Mouse (Mus musculus): Measurements from ENCODE around the gene Mvb12b. TPM values are rescaled to one million over a fixed set of nuclear protein-coding genes. Genes with fewer than 3 reads are reported as not detected.

Gene Mvb12b
- polyA plus RNA-seq, 1 experiment from 2014 or later, result 11.9 TPM

GRCm38 (mm10) chr2:33893151-33893550, 5.4 kb upstream of the Mvb12b start:
- no peak for ATAC-seq (ENCODE audit: insufficient read depth, low FRiP score)
- H3K27ac ChIP-seq (ENCODE audit: low read length), result no peak overlapping the region
- no peak overlapping the region for H3K4me2 ChIP-seq (ENCODE audit: low read depth, low read length)
- no peak overlapping the region for H3K4me3 ChIP-seq (replicated peaks; ENCODE audit: low read length)
- 0 out of 2 replicates have a peak, but pooled peaks cover under 1% of the 10 kb centered on the region for H3K4me1 ChIP-seq (ENCODE audit: control insufficient read depth, insufficient read depth, low read length)
- H3K9me3 ChIP-seq (replicated peaks; ENCODE audit: control insufficient read depth, low read length), result no peaks in the 10 kb centered on the region; the same call in 1 of the 2 replicates
- no peak overlapping the region for H3K9ac ChIP-seq (ENCODE audit: low read length)
- H3K27me3 ChIP-seq (ENCODE audit: control insufficient read depth, insufficient read depth, low read length), result no peaks in the 10 kb centered on the region
- 92% methylated on average over 3 of the region's 3 CpGs for WGBS
- no peaks in the 10 kb centered on the region for H3K36me3 ChIP-seq (ENCODE audit: control insufficient read depth, insufficient read depth, low read length)

GRCm38 (mm10) chr2:33892354-33892753, 4.6 kb upstream of the Mvb12b start:
- 66% methylated on average over 7 of the region's 7 CpGs for WGBS

DNA sequence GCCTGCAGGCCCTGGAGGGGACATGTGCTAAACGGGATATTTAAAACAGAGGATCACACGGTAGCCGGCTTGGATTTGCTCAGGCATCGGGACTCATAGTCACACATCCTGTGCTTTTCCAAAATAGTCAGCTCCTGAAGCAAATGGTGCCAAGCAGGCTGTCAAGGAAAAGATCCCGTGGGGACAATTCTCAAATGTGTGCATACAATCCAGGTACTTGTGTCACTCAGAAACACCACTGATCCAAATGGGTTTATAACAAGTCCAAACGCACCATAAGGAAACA, 297 bp upstream of the Mvb12b start:
- H3K4me3 ChIP-seq (replicated peaks; ENCODE audit: low read length), result peak overlapping the region; percentile 75; the same call in 1 of the 2 replicates
- peak overlapping the region; percentile 98 for H3K9ac ChIP-seq (ENCODE audit: low read length)
- H3K36me3 ChIP-seq (ENCODE audit: control insufficient read depth, insufficient read depth, low read length), result no peaks in the 10 kb centered on the region
- H3K9me3 ChIP-seq (replicated peaks; ENCODE audit: control insufficient read depth, low read length), result no peaks in the 10 kb centered on the region; the same call in 1 of the 2 replicates
- 54% methylated on average over 6 of the region's 6 CpGs for WGBS
- peak overlapping the region; percentile 84; the same call in 1 of the 2 replicates for H3K4me2 ChIP-seq (ENCODE audit: low read depth, low read length)
- H3K27ac ChIP-seq (ENCODE audit: low read length), result peak overlapping the region; percentile 86; the same call in 1 of the 2 replicates
- H3K27me3 ChIP-seq (ENCODE audit: control insufficient read depth, insufficient read depth, low read length), result no peaks in the 10 kb centered on the region
- peak; percentile 1; the same call in 1 of the 2 replicates for ATAC-seq (ENCODE audit: insufficient read depth, low FRiP score)
- peaks cover 25% of the 10 kb centered on the region for H3K4me1 ChIP-seq (ENCODE audit: control insufficient read depth, insufficient read depth, low read length)

More at GRCm38 (mm10) chr2:33892354-33892753, 4.6 kb upstream of the Mvb12b start:
- no peaks in the 10 kb centered on the region for H3K27me3 ChIP-seq (ENCODE audit: control insufficient read depth, insufficient read depth, low read length)
- H3K4me1 ChIP-seq (ENCODE audit: control insufficient read depth, insufficient read depth, low read length), result peaks cover 7% of the 10 kb centered on the region; the same call in 1 of the 2 replicates
- H3K36me3 ChIP-seq (ENCODE audit: control insufficient read depth, insufficient read depth, low read length), result no peaks in the 10 kb centered on the region
- no peak for ATAC-seq (ENCODE audit: insufficient read depth, low FRiP score)
- H3K27ac ChIP-seq (ENCODE audit: low read length), result no peak overlapping the region
- H3K4me2 ChIP-seq (ENCODE audit: low read depth, low read length), result no peak overlapping the region
- H3K9ac ChIP-seq (ENCODE audit: low read length), result no peak overlapping the region
- no peak overlapping the region for H3K4me3 ChIP-seq (replicated peaks; ENCODE audit: low read length)
- no peaks in the 10 kb centered on the region; the same call in 1 of the 2 replicates for H3K9me3 ChIP-seq (replicated peaks; ENCODE audit: control insufficient read depth, low read length)

- Histone ChIP-seq H3K27me3 (ENCODE audit: control insufficient read depth, insufficient read depth, low read length) (no peaks in the 10 kb centered on the region), H3K9me3 (replicated peaks; ENCODE audit: control insufficient read depth, low read length) (no peaks in the 10 kb centered on the region; the same call in 1 of the 2 replicates), H3K4me3 (replicated peaks; ENCODE audit: low read length) (peak overlapping the region; percentile 75), H3K36me3 (ENCODE audit: control insufficient read depth, insufficient read depth, low read length) (no peaks in the 10 kb centered on the region), H3K4me1 (ENCODE audit: control insufficient read depth, insufficient read depth, low read length) (peaks cover 25% of the 10 kb centered on the region), H3K27ac (ENCODE audit: low read length) (peak overlapping the region; percentile 86), H3K4me2 (ENCODE audit: low read depth, low read length) (peak overlapping the region; percentile 84), H3K9ac (ENCODE audit: low read length) (peak overlapping the region; percentile 98)
- WGBS, result 1% methylated on average over 50 of the region's 51 CpGs
- peak; percentile 72 for ATAC-seq (ENCODE audit: insufficient read depth, low FRiP score)
Measured at GRCm38 (mm10) chr2:33886386-33887327, 1.1 kb downstream of the Mvb12b start.

DNA sequence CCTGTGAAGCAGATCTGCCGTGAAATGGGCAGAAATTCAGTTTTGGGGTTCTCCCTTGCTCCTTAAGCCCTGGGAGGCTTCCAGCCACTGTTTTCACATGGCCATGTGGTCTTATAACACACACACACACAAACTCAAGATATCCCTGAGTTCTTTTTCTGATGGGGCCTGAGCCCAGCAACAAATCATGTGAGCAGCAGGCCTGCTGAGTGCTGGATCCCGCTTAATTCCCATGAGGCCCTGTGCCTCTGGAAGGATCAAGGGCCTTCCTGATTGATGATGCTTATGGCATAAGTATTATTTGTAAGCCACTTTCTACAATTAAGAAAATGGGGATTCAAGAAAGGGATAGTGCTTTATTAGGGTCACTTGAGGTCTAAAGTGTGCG, 2.5 kb downstream of the Mvb12b start:
- WGBS, result 81% methylated on average over 3 of the region's 3 CpGs
- H3K9ac ChIP-seq (ENCODE audit: low read length), result no peak overlapping the region
- H3K36me3 ChIP-seq (ENCODE audit: control insufficient read depth, insufficient read depth, low read length), result no peaks in the 10 kb centered on the region
- H3K4me2 ChIP-seq (ENCODE audit: low read depth, low read length), result no peak overlapping the region
- H3K4me1 ChIP-seq (ENCODE audit: control insufficient read depth, insufficient read depth, low read length), result peaks cover 25% of the 10 kb centered on the region
- no peaks in the 10 kb centered on the region for H3K9me3 ChIP-seq (replicated peaks; ENCODE audit: control insufficient read depth, low read length)
- peak overlapping the region; percentile 29; the same call in 1 of the 2 replicates for H3K27ac ChIP-seq (ENCODE audit: low read length)
- H3K4me3 ChIP-seq (replicated peaks; ENCODE audit: low read length), result no peak overlapping the region
- no peaks in the 10 kb centered on the region for H3K27me3 ChIP-seq (ENCODE audit: control insufficient read depth, insufficient read depth, low read length)
- no peak for ATAC-seq (ENCODE audit: insufficient read depth, low FRiP score)

- Histone ChIP-seq H3K4me1 (ENCODE audit: control insufficient read depth, insufficient read depth, low read length) (peaks cover 25% of the 10 kb centered on the region), H3K36me3 (ENCODE audit: control insufficient read depth, insufficient read depth, low read length) (no peaks in the 10 kb centered on the region), H3K9me3 (replicated peaks; ENCODE audit: control insufficient read depth, low read length) (no peaks in the 10 kb centered on the region), H3K4me3 (replicated peaks; ENCODE audit: low read length) (no peak overlapping the region), H3K27me3 (ENCODE audit: control insufficient read depth, insufficient read depth, low read length) (no peaks in the 10 kb centered on the region), H3K27ac (ENCODE audit: low read length) (peak overlapping the region; percentile 29; the same call in 1 of the 2 replicates), H3K9ac (ENCODE audit: low read length) (no peak overlapping the region), H3K4me2 (ENCODE audit: low read depth, low read length) (no peak overlapping the region)
- 82% methylated on average over 7 of the region's 7 CpGs for WGBS
- no peak for ATAC-seq (ENCODE audit: insufficient read depth, low FRiP score)
Measured at GRCm38 (mm10) chr2:33884623-33885263, 3.0 kb downstream of the Mvb12b start.

DNA sequence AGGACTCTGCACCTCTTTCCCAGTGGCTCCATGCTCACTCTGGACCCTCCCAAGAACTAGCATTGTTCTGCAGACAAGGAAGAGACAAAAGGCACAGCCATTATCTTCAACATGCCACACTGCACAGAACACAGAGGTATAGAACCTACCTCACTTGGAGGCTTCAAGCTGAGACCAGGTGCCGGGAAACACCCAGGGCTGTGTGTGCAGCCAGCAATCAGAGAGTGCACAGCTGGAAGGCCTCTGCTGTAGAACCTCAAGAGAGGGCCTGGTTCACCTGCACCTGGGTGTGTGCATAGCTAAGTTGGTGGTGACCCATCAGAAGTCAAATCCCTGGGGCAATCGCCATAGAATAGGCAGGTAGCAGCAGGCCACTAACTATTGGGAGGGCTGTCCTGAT, 8.5 kb downstream of the Mvb12b start:
- no peak overlapping the region for H3K27ac ChIP-seq (ENCODE audit: low read length)
- no peaks in the 10 kb centered on the region for H3K9me3 ChIP-seq (replicated peaks; ENCODE audit: control insufficient read depth, low read length)
- no peak overlapping the region for H3K4me2 ChIP-seq (ENCODE audit: low read depth, low read length)
- H3K4me3 ChIP-seq (replicated peaks; ENCODE audit: low read length), result no peak overlapping the region
- H3K27me3 ChIP-seq (ENCODE audit: control insufficient read depth, insufficient read depth, low read length), result no peaks in the 10 kb centered on the region
- WGBS, result 79% methylated on average over 2 of the region's 2 CpGs
- ATAC-seq (ENCODE audit: insufficient read depth, low FRiP score), result no peak
- H3K9ac ChIP-seq (ENCODE audit: low read length), result no peak overlapping the region
- peaks cover 34% of the 10 kb centered on the region for H3K4me1 ChIP-seq (ENCODE audit: control insufficient read depth, insufficient read depth, low read length)
- no peaks in the 10 kb centered on the region for H3K36me3 ChIP-seq (ENCODE audit: control insufficient read depth, insufficient read depth, low read length)

DNA sequence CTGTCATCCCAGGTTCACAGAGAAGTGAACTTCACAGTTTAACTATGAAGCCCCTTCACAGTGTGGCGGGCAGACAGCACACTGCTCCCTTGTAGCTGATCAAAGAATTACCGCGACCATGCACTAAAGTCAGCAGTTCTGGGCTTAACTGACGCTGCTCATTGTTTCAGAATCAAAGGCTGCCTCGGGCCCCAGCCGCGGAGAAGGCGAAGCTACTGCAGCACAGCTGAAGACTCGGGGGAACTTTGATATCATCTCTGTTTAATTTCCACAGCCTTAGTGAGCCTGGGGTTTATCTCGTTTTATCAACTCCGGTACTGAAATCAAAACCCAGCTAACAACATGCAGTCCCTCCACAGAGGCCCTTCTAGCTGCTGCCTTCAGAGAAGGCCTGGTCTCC, 9.3 kb downstream of the Mvb12b start:
- no peak for ATAC-seq (ENCODE audit: insufficient read depth, low FRiP score)
- peak overlapping the region; percentile 43; the same call in 1 of the 2 replicates for H3K9ac ChIP-seq (ENCODE audit: low read length)
- no peak overlapping the region for H3K4me2 ChIP-seq (ENCODE audit: low read depth, low read length)
- H3K36me3 ChIP-seq (ENCODE audit: control insufficient read depth, insufficient read depth, low read length), result no peaks in the 10 kb centered on the region
- H3K27me3 ChIP-seq (ENCODE audit: control insufficient read depth, insufficient read depth, low read length), result no peaks in the 10 kb centered on the region
- peaks cover 34% of the 10 kb centered on the region for H3K4me1 ChIP-seq (ENCODE audit: control insufficient read depth, insufficient read depth, low read length)
- no peaks in the 10 kb centered on the region for H3K9me3 ChIP-seq (replicated peaks; ENCODE audit: control insufficient read depth, low read length)
- no peak overlapping the region; the same call in 1 of the 2 replicates for H3K27ac ChIP-seq (ENCODE audit: low read length)
- WGBS, result 51% methylated on average over 11 of the region's 11 CpGs
- H3K4me3 ChIP-seq (replicated peaks; ENCODE audit: low read length), result no peak overlapping the region

All from stomach, embryonic 16.5 days (tissue).